Comparison of ENCODE assay signal across 12 mouse cellular contexts in the genomic region with DNA sequence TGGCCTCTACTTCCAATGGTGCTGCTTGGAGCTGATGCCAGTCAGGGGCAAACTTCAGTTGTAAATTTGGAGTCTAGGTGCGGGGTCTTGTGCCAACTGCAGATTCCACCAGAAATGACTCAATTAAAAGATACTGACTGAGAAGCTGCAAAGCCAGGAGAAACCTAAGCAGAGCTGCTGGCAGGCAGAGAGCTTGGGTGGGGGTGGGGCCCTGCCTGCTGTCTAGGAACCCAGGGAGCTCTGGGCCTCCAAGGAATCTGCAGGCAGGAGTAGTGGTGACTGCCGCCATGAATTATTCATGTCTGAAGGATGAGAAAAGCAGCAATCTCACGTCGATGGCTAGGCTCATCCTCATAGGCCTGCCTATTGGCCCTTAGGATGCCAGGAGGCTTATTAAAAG.
DNase-seq lines count a peak whose midpoint lies in the region; ATAC-seq lines count a peak whose summit lies in the region.
"Had no signal": no experiment of that assay in that cellular context is flagged by ENCODE, and none has a peak within 500 bp of the region (broad histone marks: within the 10 kb centered on the region; RNA-seq: fewer than 3 reads in every experiment).

No protein-coding gene starts in this region.

- DNase-seq in ES-CJ7 (ENCODE audit: low read depth, low spot score): peak; percentile 50
- no peak for DNase-seq in embryonic facial prominence, embryonic 10.5 days (ENCODE audit: low spot score)
- no peak for DNase-seq in cerebellum, postnatal 4 days (ENCODE audit: low spot score in 2 of 2)
- DNase-seq in left cerebral cortex, postnatal 10 days (ENCODE audit: extremely low spot score in 1 of 2, low spot score in 2 of 2): no peak
- DNase-seq in spleen, postnatal 36 days (ENCODE audit: low spot score in 2 of 2): no peak
- DNase-seq in thymus, postnatal 0 days (ENCODE audit: low spot score): no peak
- DNase-seq: right cerebral cortex, postnatal 25 days had no signal

- no peak overlapping the region for H3K4me2 ChIP-seq in hindbrain, embryonic 13.5 days
- no peak overlapping the region for H3K4me2 ChIP-seq in midbrain, embryonic 13.5 days (replicated peaks)
- H3K4me2 ChIP-seq: embryonic facial prominence, embryonic 13.5 days; liver, embryonic 15.5 days had no signal

- 29% methylated on average over 4 of the region's 4 CpGs for WGBS in embryonic facial prominence, embryonic 10.5 days
- 18% methylated on average over 4 of the region's 4 CpGs for WGBS in hindbrain, embryonic 13.5 days
- 14% methylated on average over 4 of the region's 4 CpGs for WGBS in midbrain, embryonic 13.5 days

- H3K36me3 ChIP-seq in embryonic facial prominence, embryonic 10.5 days (replicated peaks): no peaks in the 10 kb centered on the region
- H3K36me3 ChIP-seq in hindbrain, embryonic 13.5 days: no peaks in the 10 kb centered on the region
- H3K36me3 ChIP-seq in midbrain, embryonic 13.5 days: no peaks in the 10 kb centered on the region
- H3K36me3 ChIP-seq: embryonic facial prominence, embryonic 13.5 days; liver, embryonic 15.5 days had no signal

- H3K9ac ChIP-seq in hindbrain, embryonic 13.5 days: no peak overlapping the region
- H3K9ac ChIP-seq in midbrain, embryonic 13.5 days (replicated peaks): no peak overlapping the region
- H3K9ac ChIP-seq: embryonic facial prominence, embryonic 13.5 days; liver, embryonic 15.5 days had no signal

- intact Hi-C loops in left cerebral cortex, postnatal 10 days (cut with DNase I): no loop called here

- peaks cover 20% of the 10 kb centered on the region for H3K4me1 ChIP-seq in embryonic facial prominence, embryonic 10.5 days
- peaks cover 17% of the 10 kb centered on the region for H3K4me1 ChIP-seq in hindbrain, embryonic 13.5 days (replicated peaks)
- H3K4me1 ChIP-seq in midbrain, embryonic 13.5 days (replicated peaks): peaks cover 16% of the 10 kb centered on the region
- H3K4me1 ChIP-seq: liver, embryonic 15.5 days had no signal

- no peak overlapping the region for H3K4me3 ChIP-seq in embryonic facial prominence, embryonic 10.5 days
- H3K4me3 ChIP-seq in hindbrain, embryonic 13.5 days: no peak overlapping the region
- H3K4me3 ChIP-seq in midbrain, embryonic 13.5 days (replicated peaks): no peak overlapping the region
- H3K4me3 ChIP-seq: embryonic facial prominence, embryonic 13.5 days; liver, embryonic 15.5 days had no signal

- H3K27me3 ChIP-seq in embryonic facial prominence, embryonic 10.5 days (replicated peaks; ENCODE audit: low read depth, poor library complexity, severe bottlenecking): no peaks in the 10 kb centered on the region
- H3K27me3 ChIP-seq in hindbrain, embryonic 13.5 days: no peaks in the 10 kb centered on the region
- no peaks in the 10 kb centered on the region for H3K27me3 ChIP-seq in midbrain, embryonic 13.5 days
- H3K27me3 ChIP-seq: embryonic facial prominence, embryonic 13.5 days; liver, embryonic 15.5 days had no signal

- peak; percentile 73 for ATAC-seq in hindbrain, embryonic 13.5 days (ENCODE audit: low FRiP score)
- peak; percentile 80 for ATAC-seq in midbrain, embryonic 13.5 days
- ATAC-seq: CD4-positive, CD25-positive, alpha-beta regulatory T cell, adult 4 months had no signal

- H3K9me3 ChIP-seq in embryonic facial prominence, embryonic 10.5 days: no peaks in the 10 kb centered on the region
- H3K9me3 ChIP-seq in hindbrain, embryonic 13.5 days: no peaks in the 10 kb centered on the region; the same call in 1 of the 2 replicates
- H3K9me3 ChIP-seq in midbrain, embryonic 13.5 days: no peaks in the 10 kb centered on the region
- H3K9me3 ChIP-seq: embryonic facial prominence, embryonic 13.5 days; liver, embryonic 15.5 days had no signal

- peak overlapping the region; percentile 65 for H3K27ac ChIP-seq in embryonic facial prominence, embryonic 10.5 days (replicated peaks)
- H3K27ac ChIP-seq in hindbrain, embryonic 13.5 days: peak overlapping the region; percentile 41; the same call in 1 of the 2 replicates
- H3K27ac ChIP-seq in midbrain, embryonic 13.5 days: peak overlapping the region; percentile 27; the same call in 1 of the 2 replicates
- H3K27ac ChIP-seq: embryonic facial prominence, embryonic 13.5 days; liver, embryonic 15.5 days had no signal
